Mouse (Mus musculus) G1E (cell line): ENCODE data around the gene Gprasp2.

ENCODE experiments used
- CTCF ChIP-seq: IDR thresholded peaks from 2 replicates; pipeline ENCODE4 v1.5.1; 2012; ENCODE audit warnings: low read depth, low read length, inconsistent platforms, mixed read lengths
- GATA1 ChIP-seq: IDR thresholded peaks from 2 replicates; pipeline ENCODE4 v1.6.1; 2012; ENCODE audit warnings: borderline replicate concordance, low read length, inconsistent platforms, mixed read lengths
- POLR2AphosphoS5 ChIP-seq: IDR thresholded peaks from 2 replicates; pipeline ENCODE4 v1.6.1; 2012; ENCODE audit warnings: low read depth, low read length, inconsistent platforms; ENCODE audit not compliant: insufficient replicate concordance
- TAL1 ChIP-seq: conservative IDR thresholded peaks from 2 replicates; pipeline ENCODE4 v1.6.1; 2012; ENCODE audit warnings: low read depth, low read length, inconsistent platforms, mixed read lengths

- TF ChIP-seq GATA1 = no peak
- no peak for TF ChIP-seq CTCF
- no peak for TF ChIP-seq TAL1
- no peak for TF ChIP-seq POLR2AphosphoS5
Observed at GRCm38 (mm10) chrX:135879626-135880025, 40.8 kb downstream of the Gprasp2 start.
